Mouse (Mus musculus) neural tube, embryonic 14.5 days (tissue): ENCODE data around the gene Snx6. TPM values are rescaled to one million over a fixed set of nuclear protein-coding genes. Genes with fewer than 3 reads are reported as not detected.

Experiments
- polyA plus RNA-seq: library from polyadenylated mRNA; unstranded; fragments of >200 nt; fragmentation: Nextera tagmentation; extraction: Ambion mirVana; gene quantifications from 2 replicates; pipeline ENCODE4 v1.2.1, GENCODE M21; 2014

Snx6 gene
- polyA plus RNA-seq, 1 experiment from 2014 or later = 130 TPM

Other genes with a start within 250 kb of the Snx6 start
- 219 and 224 TPM in 2 replicates for gene Sptssa, start 139.1 kb downstream of the Snx6 start, polyA plus RNA-seq
- 77.2 and 83.9 TPM in 2 replicates for gene Eapp, start 99.8 kb downstream of the Snx6 start, polyA plus RNA-seq
- 353 and 356 TPM in 2 replicates for gene Cfl2, start 67.2 kb upstream of the Snx6 start, polyA plus RNA-seq
- gene Gm20403, start 190.8 kb upstream of the Snx6 start, polyA plus RNA-seq = not detected in 2 replicates
- 3.3 and 4.3 TPM in 2 replicates for gene Baz1a, start 218.6 kb upstream of the Snx6 start, polyA plus RNA-seq